Mouse (Mus musculus) A20 (cell line): ENCODE measurements around the gene 0610030E20Rik.

Source experiments
- DNase-seq: peaks from one replicate; pipeline ENCODE4 v3.0.0-alpha.2; 2011; ENCODE audit warnings: low read depth, low spot score

Gene 0610030E20Rik

GRCm38 (mm10) chr6:72390795-72391521 lies 43.8 kb downstream of the 0610030E20Rik start:
- peak; percentile 55 for DNase-seq

GRCm38 (mm10) chr6:72392341-72392740 lies 45.2 kb downstream of the 0610030E20Rik start:
- no peak for DNase-seq

GRCm38 (mm10) chr6:72396837-72397251 lies 49.7 kb downstream of the 0610030E20Rik start:
- no peak for DNase-seq

GRCm38 (mm10) chr6:72399967-72400366 lies 52.9 kb downstream of the 0610030E20Rik start:
- DNase-seq, result no peak

DNA sequence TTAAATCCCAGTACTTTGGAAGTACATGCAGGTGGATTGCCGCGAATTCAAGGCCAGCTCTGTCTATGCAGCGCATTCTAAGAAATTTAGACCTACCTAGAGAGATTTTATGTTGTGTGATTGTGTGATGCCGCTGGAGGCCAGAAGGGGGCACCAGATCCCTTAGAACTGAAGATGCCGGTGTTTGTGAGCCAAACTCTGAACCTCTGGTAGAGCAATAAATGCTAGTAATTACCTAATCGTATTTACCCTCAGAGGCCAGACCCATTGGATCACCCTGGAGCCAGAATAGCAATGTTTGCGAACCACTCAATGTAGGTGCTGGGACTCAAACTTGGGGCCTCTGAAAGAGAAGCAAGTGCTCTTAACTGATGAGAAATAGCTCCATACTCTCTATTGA lies 54.8 kb downstream of the 0610030E20Rik start:
- DNase-seq, result peak; percentile 63
